Mouse (Mus musculus) ES-E14 (cell line): Measurements from ENCODE around the gene Gm28308. TPM values are rescaled to one million over a fixed set of nuclear protein-coding genes. Genes with fewer than 3 reads are reported as not detected.

Experiments used
- DNase-seq: peaks from one replicate; pipeline ENCODE4 v3.0.0-alpha.2; 2013; ENCODE audit warnings: low read depth, low spot score
- H3K27ac ChIP-seq: 2 replicates; pipeline ENCODE4 v1.5.1; 2012; ENCODE audit warnings: low read depth, mild to moderate bottlenecking, low read length, moderate library complexity, mixed read lengths; ENCODE audit not compliant: poor library complexity, insufficient read depth, severe bottlenecking
- H3K36me3 ChIP-seq: 2 replicates; pipeline ENCODE4 v1.6.1; 2012; ENCODE audit warnings: mild to moderate bottlenecking, low read length, moderate library complexity, mixed read lengths; ENCODE audit not compliant: control insufficient read depth, poor library complexity, insufficient read depth, severe bottlenecking
- H3K4me1 ChIP-seq, 2 experiments: fragments of 150-350 bp in 1 of 2; sonication (generic) in 1 of 2; 2 replicates each; pipeline ENCODE4 v1.6.1; 2012; ENCODE audit warnings: low read length in 2 of 2, mild to moderate bottlenecking in 1 of 2, mixed read lengths in 1 of 2; ENCODE audit not compliant: control insufficient read depth in 2 of 2, insufficient read depth in 2 of 2, poor library complexity in 1 of 2
- H3K4me3 ChIP-seq, 2 experiments: fragments of 150-350 bp in 1 of 2; sonication (generic) in 1 of 2; 2 replicates each; pipeline ENCODE4 v1.5.1; 2012; ENCODE audit warnings: low read length in 2 of 2, low read depth in 1 of 2, mild to moderate bottlenecking in 1 of 2, mixed read lengths in 1 of 2; ENCODE audit not compliant: insufficient read depth in 1 of 2, poor library complexity in 1 of 2, severe bottlenecking in 1 of 2
- H3K9ac ChIP-seq: 2 replicates; pipeline ENCODE4 v1.6.1; 2012; ENCODE audit warnings: low read depth, mild to moderate bottlenecking, low read length, mixed read lengths; ENCODE audit not compliant: poor library complexity, insufficient read depth, severe bottlenecking
- H3K9me3 ChIP-seq: fragments of 150-350 bp; sonication (generic); 2 replicates; pipeline ENCODE4 v1.6.1; 2012; ENCODE audit warnings: low read depth, mild to moderate bottlenecking, low read length; ENCODE audit not compliant: control insufficient read depth, insufficient read depth
- CHD2 ChIP-seq: IDR thresholded peaks from 2 replicates; pipeline ENCODE4 v1.6.1; 2014; ENCODE audit warnings: mild to moderate bottlenecking, low read depth, low read length, inconsistent platforms
- HCFC1 ChIP-seq: IDR thresholded peaks from 2 replicates; pipeline ENCODE4 v1.6.1; 2012; ENCODE audit warnings: low read length, inconsistent platforms, borderline replicate concordance; ENCODE audit not compliant: insufficient read depth
- MAFK ChIP-seq: IDR thresholded peaks from 2 replicates; pipeline ENCODE4 v1.6.1; 2014; ENCODE audit warnings: mild to moderate bottlenecking, low read depth, low read length, inconsistent platforms; ENCODE audit not compliant: insufficient read depth
- ZC3H11A ChIP-seq: IDR thresholded peaks from 2 replicates; pipeline ENCODE4 v1.6.1; 2012; ENCODE audit warnings: low read depth, mild to moderate bottlenecking, inconsistent platforms, low read length, borderline replicate concordance
- ZNF384 ChIP-seq: IDR thresholded peaks from 2 replicates; pipeline ENCODE4 v1.6.1; 2012; ENCODE audit warnings: low read depth, low read length, inconsistent platforms
- in situ Hi-C, 2 experiments: fragments of 600-800 bp; cut with MboI; formaldehyde crosslinking; loops; one replicate each; pipeline ENCODE4 v1.15.1; 2025; ENCODE audit warnings: low sequenced_read_pairs in 2 of 2, inconsistent platforms in 1 of 2; ENCODE audit not compliant: unreplicated experiment in 2 of 2
- total RNA-seq: library from RNA; depleted of rRNA; stranded (reverse); fragments of 300-350 nt; gene quantifications from 2 replicates; pipeline ENCODE4 v1.2.3, GENCODE M21; 2012

Gm28308 gene
- total RNA-seq, 1 experiment, result 0.31 TPM

GRCm38 (mm10) chr6:52158276-52159051 lies 54.7 kb downstream of the Gm28308 start, which contains the start of gene Hoxa1:
Gene Hoxa1, minus strand, starts transcription at chr6:52158317.
- Histone ChIP-seq H3K9ac (peak within 1 kb of the TSS; percentile 78), H3K4me1 (peaks cover 4 to 20% of the 10 kb centered on the region in 2 experiments; a peak in 1 of 4 replicates), H3K9me3 (no peaks in the 10 kb centered on the region), H3K36me3 (no peaks in the 10 kb centered on the region), H3K4me3 (peak within 1 kb of the TSS; percentile 78 to 90), H3K27ac (no peak within 1 kb of the TSS)
- TF ChIP-seq CHD2, result no peak
- TF ChIP-seq ZNF384, result no peak
- no peak; the same call in 1 of the 2 replicates for TF ChIP-seq HCFC1
- no peak for TF ChIP-seq ZC3H11A
- no peak for TF ChIP-seq MAFK
- in situ Hi-C loops, result no loop called here
- DNase-seq, result peak; percentile 89

- DNase-seq, result no peak
- in situ Hi-C loops, result no loop called here
- H3K4me3 ChIP-seq, result peak overlapping the region; percentile 78 to 90
Measured at GRCm38 (mm10) chr6:52157466-52158275, 55.5 kb downstream of the Gm28308 start.

GRCm38 (mm10) chr6:52156551-52157200 lies 56.5 kb downstream of the Gm28308 start:
- no peaks in the 10 kb centered on the region for H3K9me3 ChIP-seq
- in situ Hi-C loops, result no loop called here
- no peak overlapping the region for H3K4me3 ChIP-seq
- TF ChIP-seq HCFC1, result no peak
- H3K27ac ChIP-seq, result no peak overlapping the region
- no peak for DNase-seq
- peaks cover 4 to 18% of the 10 kb centered on the region in 2 experiments; a peak in 1 of 4 replicates for H3K4me1 ChIP-seq
- H3K36me3 ChIP-seq, result no peaks in the 10 kb centered on the region
- no peak overlapping the region; the same call in 1 of the 2 replicates for H3K9ac ChIP-seq

More at GRCm38 (mm10) chr6:52157466-52158275, 55.5 kb downstream of the Gm28308 start:
- TF ChIP-seq ZNF384, result no peak
- TF ChIP-seq HCFC1, result no peak
- TF ChIP-seq ZC3H11A, result no peak
- no peak for TF ChIP-seq MAFK
- TF ChIP-seq CHD2, result no peak
- Histone ChIP-seq H3K36me3 (no peaks in the 10 kb centered on the region), H3K9ac (0 out of 2 replicates have a peak overlapping the region, but pooled peaks have one; percentile 26), H3K27ac (no peak overlapping the region), H3K4me1 (peaks cover 4 to 18% of the 10 kb centered on the region in 2 experiments; a peak in 1 of 4 replicates), H3K9me3 (no peaks in the 10 kb centered on the region)

- TF ChIP-seq HCFC1 (no peak), ZC3H11A (no peak), MAFK (no peak), CHD2 (no peak), ZNF384 (no peak)
- in situ Hi-C loops, result no loop called here
- no peak overlapping the region for H3K4me3 ChIP-seq
- H3K36me3 ChIP-seq, result no peaks in the 10 kb centered on the region
- no peak overlapping the region for H3K27ac ChIP-seq
- no peak for DNase-seq
- H3K9me3 ChIP-seq, result no peaks in the 10 kb centered on the region
- no peak overlapping the region for H3K9ac ChIP-seq
- peaks cover 4 to 17% of the 10 kb centered on the region in 2 experiments; a peak in 1 of 4 replicates for H3K4me1 ChIP-seq
Measured at GRCm38 (mm10) chr6:52155471-52155870, 57.7 kb downstream of the Gm28308 start.
